Mouse (Mus musculus) bone marrow macrophage, adult 2 months (primary cell): ENCODE data around the gene Rad51b.

Source experiments
- CTCF ChIP-seq: IDR thresholded peaks from 2 replicates; pipeline ENCODE4 v1.5.1; 2012; ENCODE audit warnings: low read depth, mild to moderate bottlenecking, low read length, moderate library complexity
- POLR2A ChIP-seq: IDR thresholded peaks from 2 replicates; pipeline ENCODE4 v1.6.1; 2012; ENCODE audit warnings: mild to moderate bottlenecking, low read depth, low read length, borderline replicate concordance

GRCm38 (mm10) chr12:79715506-79716345 is 418.6 kb downstream of the Rad51b start:
- TF ChIP-seq CTCF (no peak), POLR2A (no peak)
